Mouse (Mus musculus): Measurements from ENCODE around the gene Srrm2.

DNA sequence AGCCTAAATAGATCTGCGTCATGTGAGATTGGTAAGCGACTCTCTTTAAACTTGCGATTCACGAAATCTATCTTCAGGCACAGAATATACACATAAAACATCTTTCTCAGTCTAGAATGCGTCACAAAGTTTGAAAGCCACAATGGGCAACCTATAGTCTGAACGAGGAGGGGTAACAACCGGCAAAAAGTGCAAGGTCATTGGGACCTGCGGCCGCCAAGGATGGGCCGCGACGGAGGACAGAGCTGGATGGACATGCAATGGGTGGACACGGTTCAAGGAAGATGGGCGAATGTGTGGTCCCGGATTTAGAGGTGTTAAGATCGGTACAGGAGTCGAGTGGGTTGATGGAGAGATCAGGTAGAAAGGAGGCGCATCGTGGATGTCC lies 19.4 kb upstream of the Srrm2 start:
- TF ChIP-seq CTCF (conservative IDR thresholded peaks at IDR 0.05 in 1 of 2, IDR thresholded peaks at IDR 0.05 in 1 of 2; ENCODE audit: low read depth in 2 of 2, low read length in 2 of 2): no peak
- no peak for TF ChIP-seq MAFK (IDR thresholded peaks at IDR 0.05; ENCODE audit: insufficient replicate concordance, low read length)
- TF ChIP-seq MAX (IDR thresholded peaks at IDR 0.05; ENCODE audit: low read length): no peak

All from CH12.LX (cell line).